ENCODE assay signal across 8 mouse cellular contexts in the genomic region with DNA sequence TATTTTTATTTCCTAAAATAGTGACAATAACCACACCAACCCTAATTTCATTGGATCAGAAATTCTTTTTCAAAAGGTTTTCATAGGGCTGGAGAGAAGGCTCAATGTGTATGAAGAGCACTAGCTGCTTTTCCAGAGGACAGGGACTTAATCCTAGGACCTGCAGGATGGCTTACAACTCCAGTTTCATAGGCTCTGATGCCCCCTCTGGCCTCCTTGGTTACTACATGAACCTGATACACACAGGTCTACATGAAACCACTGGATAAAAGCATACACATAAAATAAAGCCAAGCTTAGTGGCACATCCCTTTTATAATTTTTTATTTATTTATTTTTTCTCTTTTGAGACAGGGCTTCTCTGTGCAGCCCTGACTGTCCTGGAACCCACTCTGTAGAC. TPM values are rescaled to one million over a fixed set of nuclear protein-coding genes. Genes with fewer than 3 reads are reported as not detected.
DNase-seq lines count a peak whose midpoint lies in the region; ATAC-seq lines count a peak whose summit lies in the region.

No protein-coding gene starts in this region.

- ATAC-seq in hindbrain, embryonic 14.5 days (ENCODE audit: low FRiP score) = no peak
- ATAC-seq in hindbrain, embryonic 12.5 days (ENCODE audit: low FRiP score) = no peak
- ATAC-seq in megakaryocyte-erythroid progenitor cell, adult 5-6 weeks (replicated peaks; ENCODE audit: low FRiP score, low TSS enrichment, poor library complexity, severe bottlenecking) = 0 out of 2 replicates have a peak, but pooled peaks have one; percentile 63
- no peak for ATAC-seq in forebrain, embryonic 16.5 days

- H3K9ac ChIP-seq in hindbrain, embryonic 14.5 days = no peak overlapping the region
- H3K9ac ChIP-seq in hindbrain, embryonic 12.5 days = no peak overlapping the region
- H3K9ac ChIP-seq in forebrain, embryonic 16.5 days (replicated peaks; ENCODE audit: low read depth, low read length) = no peak overlapping the region

- no peak overlapping the region for H3K27ac ChIP-seq in hindbrain, embryonic 14.5 days
- H3K27ac ChIP-seq in hindbrain, embryonic 12.5 days = no peak overlapping the region
- no peak overlapping the region for H3K27ac ChIP-seq in forebrain, embryonic 16.5 days (ENCODE audit: low read length)

- no peaks in the 10 kb centered on the region for H3K36me3 ChIP-seq in hindbrain, embryonic 14.5 days (replicated peaks; ENCODE audit: control insufficient read depth, insufficient read depth)
- H3K36me3 ChIP-seq in hindbrain, embryonic 12.5 days = no peaks in the 10 kb centered on the region
- H3K36me3 ChIP-seq in forebrain, embryonic 16.5 days (ENCODE audit: control insufficient read depth, insufficient read depth) = no peaks in the 10 kb centered on the region

- H3K4me1 ChIP-seq in hindbrain, embryonic 14.5 days (replicated peaks; ENCODE audit: control insufficient read depth, insufficient read depth, low read length) = no peaks in the 10 kb centered on the region
- no peaks in the 10 kb centered on the region for H3K4me1 ChIP-seq in hindbrain, embryonic 12.5 days
- no peaks in the 10 kb centered on the region for H3K4me1 ChIP-seq in forebrain, embryonic 16.5 days (replicated peaks; ENCODE audit: control insufficient read depth, insufficient read depth, low read length)

- intact Hi-C loops in gastrocnemius, postnatal 14 days (cut with DNase I; ENCODE audit: low total_unique reads) = no loop called here

- H3K27me3 ChIP-seq in hindbrain, embryonic 14.5 days (ENCODE audit: control insufficient read depth, insufficient read depth, low read length) = no peaks in the 10 kb centered on the region
- H3K27me3 ChIP-seq in hindbrain, embryonic 12.5 days = no peaks in the 10 kb centered on the region
- H3K27me3 ChIP-seq in forebrain, embryonic 16.5 days (replicated peaks; ENCODE audit: control insufficient read depth, insufficient read depth, low read length) = 0 out of 2 replicates have a peak, but pooled peaks cover 2% of the 10 kb centered on the region

- peak; percentile 42 for DNase-seq in hindbrain, embryonic 14.5 days (ENCODE audit: low spot score)
- DNase-seq in A20 (ENCODE audit: low read depth, low spot score) = peak; percentile 43
- DNase-seq in MN1 (ENCODE audit: low spot score) = peak; percentile 21
- DNase-seq in gastrocnemius, postnatal 14 days = peak; percentile 36
- DNase-seq in spleen, adult 12 weeks (ENCODE audit: low spot score) = no peak

- no peak overlapping the region for H3K4me2 ChIP-seq in hindbrain, embryonic 14.5 days (replicated peaks)
- no peak overlapping the region for H3K4me2 ChIP-seq in hindbrain, embryonic 12.5 days (replicated peaks)
- no peak overlapping the region for H3K4me2 ChIP-seq in forebrain, embryonic 16.5 days (ENCODE audit: low read length)

- H3K4me3 ChIP-seq in hindbrain, embryonic 14.5 days (replicated peaks; ENCODE audit: low read length) = no peak overlapping the region
- no peak overlapping the region for H3K4me3 ChIP-seq in hindbrain, embryonic 12.5 days
- H3K4me3 ChIP-seq in forebrain, embryonic 16.5 days (replicated peaks; ENCODE audit: low read length) = no peak overlapping the region

- no peaks in the 10 kb centered on the region for H3K9me3 ChIP-seq in hindbrain, embryonic 14.5 days (ENCODE audit: control insufficient read depth, low read length)
- H3K9me3 ChIP-seq in hindbrain, embryonic 12.5 days (replicated peaks) = no peaks in the 10 kb centered on the region
- H3K9me3 ChIP-seq in forebrain, embryonic 16.5 days (ENCODE audit: control insufficient read depth, low read length) = no peaks in the 10 kb centered on the region

RNA-seq across cellular contexts. Expression of a gene that starts 9.5 kb away (rescaled TPM):
- polyA plus RNA-seq in hindbrain, embryonic 14.5 days (2014; fragmentation: Nextera tagmentation; extraction: Ambion mirVana) = 27.5 and 31.3 TPM in 2 replicates
- polyA plus RNA-seq in hindbrain, embryonic 12.5 days (2016; fragmentation: Nextera tagmentation; extraction: Ambion mirVana) = 43.9 and 46.0 TPM in 2 replicates
- 10 to 100 TPM; 15.5 to 18.7 TPM for total RNA-seq in gastrocnemius, postnatal 14 days (2021)
- total RNA-seq in megakaryocyte-erythroid progenitor cell, adult 5-6 weeks (2014; fragmentation: Nextera tagmentation) = 38.7 and 57.2 TPM in 2 replicates
- total RNA-seq in megakaryocyte-erythroid progenitor cell, adult 5-6 weeks (2017) = 41.2 and 56.1 TPM in 2 replicates
- polyA plus RNA-seq in forebrain, embryonic 16.5 days (2015; fragmentation: Nextera tagmentation; extraction: Ambion mirVana) = 30.6 and 31.1 TPM in 2 replicates

RNA-seq across cellular contexts. Expression of a gene that starts 43.7 kb away (rescaled TPM):
- polyA plus RNA-seq in hindbrain, embryonic 14.5 days (2014; fragmentation: Nextera tagmentation; extraction: Ambion mirVana) = 92.5 and 102 TPM in 2 replicates
- polyA plus RNA-seq in hindbrain, embryonic 12.5 days (2016; fragmentation: Nextera tagmentation; extraction: Ambion mirVana) = 178 and 204 TPM in 2 replicates
- 10 to 100 TPM; 66.4 to 70.0 TPM for total RNA-seq in gastrocnemius, postnatal 14 days (2021)
- total RNA-seq in megakaryocyte-erythroid progenitor cell, adult 5-6 weeks (2014; fragmentation: Nextera tagmentation) = 426 and 540 TPM in 2 replicates
- total RNA-seq in megakaryocyte-erythroid progenitor cell, adult 5-6 weeks (2017) = 945 and 968 TPM in 2 replicates
- polyA plus RNA-seq in forebrain, embryonic 16.5 days (2015; fragmentation: Nextera tagmentation; extraction: Ambion mirVana) = 86.8 and 96.0 TPM in 2 replicates
